Mouse (Mus musculus): ENCODE results near the gene Prr5. TPM values are rescaled to one million over a fixed set of nuclear protein-coding genes. Genes with fewer than 3 reads are reported as not detected.

Prr5 gene
- total and polyA plus RNA-seq, 3 experiments, result not detected

DNA sequence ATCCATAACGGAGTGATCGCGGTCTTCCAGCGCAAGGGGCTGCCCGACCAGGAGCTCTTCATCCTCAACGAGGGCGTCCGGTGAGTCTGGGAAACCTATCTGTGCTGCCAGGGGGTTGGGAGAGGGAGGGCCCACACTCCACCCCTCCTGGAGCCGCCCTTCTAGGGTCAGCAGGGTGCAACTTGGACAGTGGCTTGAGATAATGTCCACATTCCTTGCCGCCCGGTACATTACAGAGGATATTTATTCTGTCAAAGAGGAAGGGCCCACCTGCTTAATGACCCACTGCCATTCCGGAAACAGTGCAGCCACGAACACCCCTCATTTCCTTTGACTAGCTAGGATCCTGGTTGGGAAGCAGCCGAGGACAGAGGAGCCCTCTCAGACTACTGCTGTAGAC is 18.5 kb downstream of the Prr5 start:
- Histone ChIP-seq H3K27me3 (ENCODE audit: insufficient read depth, low read length) (no peaks in the 10 kb centered on the region), H3K4me1 (ENCODE audit: insufficient read depth, low read depth, low read length) (no peaks in the 10 kb centered on the region), H3K4me3 (ENCODE audit: low read depth, low read length) (no peak overlapping the region), H3K36me3 (replicated peaks) (no peaks in the 10 kb centered on the region), H3K9me3 (replicated peaks) (peaks cover 92% of the 10 kb centered on the region)
- no peak for ATAC-seq (ENCODE audit: extremely low read depth, insufficient number of reproducible peaks, low FRiP score, poor library complexity, severe bottlenecking)
- no peak for DNase-seq (ENCODE audit: low spot score)
- no peak for TF ChIP-seq GATA1 (IDR thresholded peaks at IDR 0.05; ENCODE audit: borderline replicate concordance, low read length)
- no peak for TF ChIP-seq GATA2 (IDR thresholded peaks at IDR 0.05; ENCODE audit: borderline replicate concordance, low read depth, low read length)
- TF ChIP-seq CTCF (IDR thresholded peaks at IDR 0.05; ENCODE audit: low read depth, low read length), result no peak
- TF ChIP-seq TAL1 (conservative IDR thresholded peaks at IDR 0.05; ENCODE audit: low read depth, low read length), result no peak
- no peak for TF ChIP-seq POLR2AphosphoS5 (IDR thresholded peaks at IDR 0.05; ENCODE audit: insufficient replicate concordance, low read depth, low read length)

DNA sequence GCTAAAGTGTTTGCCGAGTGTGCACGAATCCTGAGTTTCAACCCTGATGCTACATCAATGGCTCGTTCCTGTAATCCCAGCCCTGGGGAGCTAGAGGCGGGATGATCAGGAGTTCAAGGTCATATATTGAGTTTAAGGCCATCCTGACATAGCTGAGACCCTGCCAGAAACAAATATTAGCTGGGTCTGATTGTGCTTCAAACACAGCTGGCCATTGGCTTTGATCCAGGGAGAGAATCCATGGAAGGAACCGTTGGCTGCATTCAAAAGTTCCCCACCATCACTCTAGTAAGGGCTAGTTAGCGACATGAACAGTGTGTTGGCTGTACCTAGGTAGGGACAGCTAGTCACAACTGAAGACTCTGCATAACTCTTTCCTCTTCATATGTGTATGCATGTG is 19.9 kb downstream of the Prr5 start:
- TF ChIP-seq POLR2AphosphoS5 (IDR thresholded peaks at IDR 0.05; ENCODE audit: insufficient replicate concordance, low read depth, low read length), result no peak
- TF ChIP-seq CTCF (IDR thresholded peaks at IDR 0.05; ENCODE audit: low read depth, low read length), result no peak
- TF ChIP-seq GATA1 (IDR thresholded peaks at IDR 0.05; ENCODE audit: borderline replicate concordance, low read length), result no peak
- TF ChIP-seq GATA2 (IDR thresholded peaks at IDR 0.05; ENCODE audit: borderline replicate concordance, low read depth, low read length), result no peak
- no peak for TF ChIP-seq TAL1 (conservative IDR thresholded peaks at IDR 0.05; ENCODE audit: low read depth, low read length)
- H3K36me3 ChIP-seq (replicated peaks), result no peaks in the 10 kb centered on the region
- no peaks in the 10 kb centered on the region for H3K27me3 ChIP-seq (ENCODE audit: insufficient read depth, low read length)
- H3K4me3 ChIP-seq (ENCODE audit: low read depth, low read length), result no peak overlapping the region
- no peaks in the 10 kb centered on the region for H3K4me1 ChIP-seq (ENCODE audit: insufficient read depth, low read depth, low read length)
- H3K9me3 ChIP-seq (replicated peaks), result peaks cover 94% of the 10 kb centered on the region
- ATAC-seq (ENCODE audit: extremely low read depth, insufficient number of reproducible peaks, low FRiP score, poor library complexity, severe bottlenecking) (no peak), DNase-seq (ENCODE audit: low spot score) (no peak)

DNA sequence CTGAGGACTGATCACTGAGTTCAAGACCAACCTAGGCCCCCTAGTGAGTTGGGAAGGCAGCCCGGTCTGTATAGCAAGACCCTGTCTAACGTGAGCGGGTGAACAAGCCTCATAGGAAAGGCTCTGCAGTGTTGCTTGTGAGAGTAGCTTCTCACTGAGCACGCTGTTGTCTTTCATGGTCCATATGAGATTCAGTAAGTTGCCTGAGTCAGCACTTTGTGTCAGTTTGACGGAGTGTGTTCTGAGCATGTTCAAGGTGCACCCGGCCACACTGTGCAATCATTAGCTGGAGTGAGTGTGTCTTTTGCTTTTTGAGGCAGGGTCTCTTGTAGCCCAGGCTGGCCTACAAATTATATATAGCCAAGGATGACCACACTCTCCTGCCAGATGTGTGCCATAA is 22.1 kb downstream of the Prr5 start:
- no peaks in the 10 kb centered on the region for H3K4me1 ChIP-seq (ENCODE audit: insufficient read depth, low read depth, low read length)
- ATAC-seq (ENCODE audit: extremely low read depth, insufficient number of reproducible peaks, low FRiP score, poor library complexity, severe bottlenecking), result no peak
- no peaks in the 10 kb centered on the region for H3K36me3 ChIP-seq (replicated peaks)
- H3K9me3 ChIP-seq (replicated peaks), result peaks cover 97% of the 10 kb centered on the region
- H3K27me3 ChIP-seq (ENCODE audit: insufficient read depth, low read length), result no peaks in the 10 kb centered on the region
- TF ChIP-seq GATA1 (IDR thresholded peaks at IDR 0.05; ENCODE audit: borderline replicate concordance, low read length) (no peak), POLR2AphosphoS5 (IDR thresholded peaks at IDR 0.05; ENCODE audit: insufficient replicate concordance, low read depth, low read length) (no peak), TAL1 (conservative IDR thresholded peaks at IDR 0.05; ENCODE audit: low read depth, low read length) (no peak), CTCF (IDR thresholded peaks at IDR 0.05; ENCODE audit: low read depth, low read length) (no peak), GATA2 (IDR thresholded peaks at IDR 0.05; ENCODE audit: borderline replicate concordance, low read depth, low read length) (no peak)
- H3K4me3 ChIP-seq (ENCODE audit: low read depth, low read length), result no peak overlapping the region
- no peak for DNase-seq (ENCODE audit: low spot score)

- Histone ChIP-seq H3K9me3 (replicated peaks) (peaks cover 98% of the 10 kb centered on the region), H3K4me1 (ENCODE audit: insufficient read depth, low read depth, low read length) (no peaks in the 10 kb centered on the region), H3K36me3 (replicated peaks) (no peaks in the 10 kb centered on the region), H3K4me3 (ENCODE audit: low read depth, low read length) (no peak overlapping the region), H3K27me3 (ENCODE audit: insufficient read depth, low read length) (no peaks in the 10 kb centered on the region)
- TF ChIP-seq GATA1 (IDR thresholded peaks at IDR 0.05; ENCODE audit: borderline replicate concordance, low read length) (no peak), TAL1 (conservative IDR thresholded peaks at IDR 0.05; ENCODE audit: low read depth, low read length) (no peak), POLR2AphosphoS5 (IDR thresholded peaks at IDR 0.05; ENCODE audit: insufficient replicate concordance, low read depth, low read length) (no peak), GATA2 (IDR thresholded peaks at IDR 0.05; ENCODE audit: borderline replicate concordance, low read depth, low read length) (no peak), CTCF (IDR thresholded peaks at IDR 0.05; ENCODE audit: low read depth, low read length) (no peak)
- ATAC-seq (ENCODE audit: extremely low read depth, insufficient number of reproducible peaks, low FRiP score, poor library complexity, severe bottlenecking) (no peak), DNase-seq (ENCODE audit: low spot score) (no peak)
Observed at GRCm38 (mm10) chr15:84692645-84693044, 23.2 kb downstream of the Prr5 start.

DNA sequence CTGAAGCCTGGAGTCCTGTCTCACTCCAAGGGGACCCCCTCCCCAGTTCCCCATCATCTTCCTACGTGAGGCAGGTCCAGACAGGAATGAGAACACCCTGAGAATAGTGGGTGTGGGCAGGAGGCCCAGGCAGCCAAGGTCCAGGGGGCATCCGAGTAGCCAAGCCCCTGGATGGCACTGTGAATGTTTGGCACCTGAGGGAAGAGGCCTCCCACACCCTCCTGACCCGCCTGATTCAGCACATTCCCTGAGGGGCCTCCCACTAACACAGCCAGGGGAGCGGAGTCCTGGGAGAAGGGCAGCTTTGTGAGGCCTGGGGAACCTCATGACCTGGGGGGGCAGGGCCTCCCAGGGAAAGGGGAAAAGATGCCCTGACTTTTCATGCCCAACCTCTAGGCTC is 26.6 kb downstream of the Prr5 start:
- no peaks in the 10 kb centered on the region for H3K36me3 ChIP-seq (replicated peaks)
- TF ChIP-seq GATA2 (IDR thresholded peaks at IDR 0.05; ENCODE audit: borderline replicate concordance, low read depth, low read length) (no peak), TAL1 (conservative IDR thresholded peaks at IDR 0.05; ENCODE audit: low read depth, low read length) (no peak), POLR2AphosphoS5 (IDR thresholded peaks at IDR 0.05; ENCODE audit: insufficient replicate concordance, low read depth, low read length) (no peak), CTCF (IDR thresholded peaks at IDR 0.05; ENCODE audit: low read depth, low read length) (no peak), GATA1 (IDR thresholded peaks at IDR 0.05; ENCODE audit: borderline replicate concordance, low read length) (no peak)

DNA sequence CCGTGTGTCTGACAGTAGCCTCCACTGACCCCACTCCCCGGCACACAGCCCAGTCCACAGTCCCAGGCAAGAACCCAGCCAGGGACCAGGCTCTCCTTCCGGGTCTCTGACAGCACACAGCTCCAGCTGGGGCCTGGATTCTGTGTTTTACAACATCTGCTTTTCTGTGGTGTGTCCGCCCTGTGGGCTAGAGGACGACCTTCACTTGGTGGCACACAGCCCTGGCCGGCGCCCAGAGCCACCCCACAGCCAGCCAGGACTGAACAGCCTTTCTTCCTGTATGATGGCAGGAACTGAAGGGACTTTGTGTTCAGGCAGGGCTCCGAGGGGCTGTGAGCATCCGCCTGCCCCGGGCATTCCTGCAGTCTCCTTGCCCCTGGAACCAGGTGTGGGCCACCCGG is 28.2 kb downstream of the Prr5 start:
- H3K9me3 ChIP-seq (replicated peaks), result peaks cover 100% of the 10 kb centered on the region
- ATAC-seq (ENCODE audit: extremely low read depth, insufficient number of reproducible peaks, low FRiP score, poor library complexity, severe bottlenecking) (no peak), DNase-seq (ENCODE audit: low spot score) (no peak)
- TF ChIP-seq GATA2 (IDR thresholded peaks at IDR 0.05; ENCODE audit: borderline replicate concordance, low read depth, low read length), result no peak
- TF ChIP-seq TAL1 (conservative IDR thresholded peaks at IDR 0.05; ENCODE audit: low read depth, low read length), result no peak
- no peak for TF ChIP-seq CTCF (IDR thresholded peaks at IDR 0.05; ENCODE audit: low read depth, low read length)
- no peak for TF ChIP-seq GATA1 (IDR thresholded peaks at IDR 0.05; ENCODE audit: borderline replicate concordance, low read length)
- no peak for TF ChIP-seq POLR2AphosphoS5 (IDR thresholded peaks at IDR 0.05; ENCODE audit: insufficient replicate concordance, low read depth, low read length)
- H3K36me3 ChIP-seq (replicated peaks), result no peaks in the 10 kb centered on the region
- no peaks in the 10 kb centered on the region for H3K27me3 ChIP-seq (ENCODE audit: insufficient read depth, low read length)
- H3K4me3 ChIP-seq (ENCODE audit: low read depth, low read length), result no peak overlapping the region
- H3K4me1 ChIP-seq (ENCODE audit: insufficient read depth, low read depth, low read length), result no peaks in the 10 kb centered on the region

More for the DNA sequence above, 26.6 kb downstream of the Prr5 start:
- ATAC-seq (ENCODE audit: extremely low read depth, insufficient number of reproducible peaks, low FRiP score, poor library complexity, severe bottlenecking) (no peak), DNase-seq (ENCODE audit: low spot score) (no peak)
- no peaks in the 10 kb centered on the region for H3K27me3 ChIP-seq (ENCODE audit: insufficient read depth, low read length)
- no peak overlapping the region; the same call in 1 of the 2 replicates for H3K4me3 ChIP-seq (ENCODE audit: low read depth, low read length)
- H3K9me3 ChIP-seq (replicated peaks), result peaks cover 100% of the 10 kb centered on the region
- H3K4me1 ChIP-seq (ENCODE audit: insufficient read depth, low read depth, low read length), result no peaks in the 10 kb centered on the region
